Mouse (Mus musculus): ENCODE results near the gene Tmem120b. TPM values are rescaled to one million over a fixed set of nuclear protein-coding genes. Genes with fewer than 3 reads are reported as not detected.

Tmem120b gene
- total RNA-seq, 2 experiments from 2014 or later = 17.8 to 19.6 TPM

- Histone ChIP-seq H3K27ac (peak overlapping the region; percentile 59), H3K4me3 (peak overlapping the region; percentile 42)
- no peak for DNase-seq (ENCODE audit: low spot score in 2 of 2)
- no peak for TF ChIP-seq CTCF (conservative IDR thresholded peaks at IDR 0.05)
Measured at GRCm38 (mm10) chr5:123110296-123110721, 42.1 kb downstream of the Tmem120b start.

GRCm38 (mm10) chr5:123114109-123114508, 45.9 kb downstream of the Tmem120b start:
- no peak overlapping the region for H3K27ac ChIP-seq
- DNase-seq (ENCODE audit: low spot score in 2 of 2) = no peak
- TF ChIP-seq CTCF (conservative IDR thresholded peaks at IDR 0.05) = no peak
- no peak overlapping the region for H3K4me3 ChIP-seq

GRCm38 (mm10) chr5:123114924-123115323, 46.7 kb downstream of the Tmem120b start:
- TF ChIP-seq CTCF (conservative IDR thresholded peaks at IDR 0.05) = peak; percentile 80
- Histone ChIP-seq H3K4me3 (no peak overlapping the region), H3K27ac (no peak overlapping the region)
- DNase-seq (ENCODE audit: low spot score in 2 of 2) = peak in 1 of 2 experiments; percentile 49

GRCm38 (mm10) chr5:123116080-123116479, 47.9 kb downstream of the Tmem120b start:
- no peak for TF ChIP-seq CTCF (conservative IDR thresholded peaks at IDR 0.05)

GRCm38 (mm10) chr5:123117257-123117656, 49.0 kb downstream of the Tmem120b start:
- peak in 1 of 2 experiments; percentile 80 for DNase-seq (ENCODE audit: low spot score in 2 of 2)
- TF ChIP-seq CTCF (conservative IDR thresholded peaks at IDR 0.05) = peak; percentile 89
- no peak overlapping the region for H3K27ac ChIP-seq
- H3K4me3 ChIP-seq = no peak overlapping the region

More at GRCm38 (mm10) chr5:123116080-123116479, 47.9 kb downstream of the Tmem120b start:
- Histone ChIP-seq H3K4me3 (no peak overlapping the region), H3K27ac (no peak overlapping the region)
- DNase-seq (ENCODE audit: low spot score in 2 of 2) = no peak

GRCm38 (mm10) chr5:123117773-123118172, 49.6 kb downstream of the Tmem120b start:
- DNase-seq (ENCODE audit: low spot score in 2 of 2) = no peak
- H3K4me3 ChIP-seq = no peak overlapping the region
- no peak overlapping the region for H3K27ac ChIP-seq
- TF ChIP-seq CTCF (conservative IDR thresholded peaks at IDR 0.05) = no peak

- no peak overlapping the region for H3K27ac ChIP-seq
- TF ChIP-seq CTCF (conservative IDR thresholded peaks at IDR 0.05) = no peak
- DNase-seq (ENCODE audit: low spot score in 2 of 2) = no peak
Measured at GRCm38 (mm10) chr5:123118826-123119225, 50.6 kb downstream of the Tmem120b start.

GRCm38 (mm10) chr5:123120624-123121215, 52.5 kb downstream of the Tmem120b start:
- Histone ChIP-seq H3K27ac (no peak overlapping the region), H3K4me3 (no peak overlapping the region)
- no peak for DNase-seq (ENCODE audit: low spot score in 2 of 2)
- no peak for TF ChIP-seq CTCF (conservative IDR thresholded peaks at IDR 0.05)

More at GRCm38 (mm10) chr5:123118826-123119225, 50.6 kb downstream of the Tmem120b start:
- H3K4me3 ChIP-seq = no peak overlapping the region

- Histone ChIP-seq H3K27ac (no peak overlapping the region), H3K4me3 (no peak overlapping the region)
- TF ChIP-seq CTCF (conservative IDR thresholded peaks at IDR 0.05) = peak; percentile 69
- DNase-seq (ENCODE audit: low spot score in 2 of 2) = no peak
Measured at GRCm38 (mm10) chr5:123122181-123122580, 54.0 kb downstream of the Tmem120b start.

- no peak for DNase-seq (ENCODE audit: low spot score in 2 of 2)
- Histone ChIP-seq H3K27ac (no peak overlapping the region), H3K4me3 (no peak overlapping the region)
- TF ChIP-seq CTCF (conservative IDR thresholded peaks at IDR 0.05) = no peak
Measured at GRCm38 (mm10) chr5:123125105-123125504, 56.9 kb downstream of the Tmem120b start.

GRCm38 (mm10) chr5:123125638-123126406, 57.6 kb downstream of the Tmem120b start:
- no peak for DNase-seq (ENCODE audit: low spot score in 2 of 2)
- no peak overlapping the region for H3K4me3 ChIP-seq
- no peak overlapping the region for H3K27ac ChIP-seq
- TF ChIP-seq CTCF (conservative IDR thresholded peaks at IDR 0.05) = no peak

- DNase-seq (ENCODE audit: low spot score in 2 of 2) = no peak
- Histone ChIP-seq H3K27ac (no peak overlapping the region), H3K4me3 (no peak overlapping the region)
- no peak for TF ChIP-seq CTCF (conservative IDR thresholded peaks at IDR 0.05)
Measured at GRCm38 (mm10) chr5:123127031-123127430, 58.8 kb downstream of the Tmem120b start.

GRCm38 (mm10) chr5:123128426-123129169, 60.4 kb downstream of the Tmem120b start:
- H3K27ac ChIP-seq = peak overlapping the region; percentile 39; the same call in 1 of the 2 replicates
- DNase-seq (ENCODE audit: low spot score in 2 of 2) = no peak
- TF ChIP-seq CTCF (conservative IDR thresholded peaks at IDR 0.05) = no peak
- no peak overlapping the region for H3K4me3 ChIP-seq

All from layer of hippocampus, adult 2 months (tissue).